Mouse (Mus musculus): ENCODE measurements around the gene Gm17660. TPM values are rescaled to one million over a fixed set of nuclear protein-coding genes. Genes with fewer than 3 reads are reported as not detected.
"Not testable (repeated sequence)": the region's sequence is repeated elsewhere in the genome, so short reads cannot be mapped to it uniquely, and the experiment has no call there.

Gene Gm17660
- total RNA-seq, 1 experiment from 2014 or later: not detected

DNA sequence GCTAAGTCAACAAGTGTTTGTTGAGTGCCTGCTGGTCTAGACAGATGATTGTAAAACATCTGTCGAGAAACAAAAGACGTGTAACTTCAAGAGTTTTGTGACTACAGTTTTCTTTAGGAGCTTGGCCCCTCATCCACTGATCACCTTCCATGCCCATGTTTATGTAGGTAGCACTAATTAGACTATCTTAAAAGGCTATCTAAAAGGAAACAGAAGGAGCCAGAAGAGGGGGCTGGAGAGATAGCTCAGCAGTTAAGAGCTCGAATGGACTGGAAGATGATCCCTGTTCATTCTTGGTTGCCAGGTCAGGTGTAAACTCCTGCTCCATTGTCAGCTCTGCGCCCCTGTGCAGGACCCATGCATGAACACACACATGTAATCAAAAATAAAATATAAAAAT is 29.3 kb downstream of the Gm17660 start:
- ATAC-seq (replicated peaks; ENCODE audit: insufficient number of reproducible peaks, low FRiP score, low TSS enrichment, poor library complexity, severe bottlenecking): no peak

DNA sequence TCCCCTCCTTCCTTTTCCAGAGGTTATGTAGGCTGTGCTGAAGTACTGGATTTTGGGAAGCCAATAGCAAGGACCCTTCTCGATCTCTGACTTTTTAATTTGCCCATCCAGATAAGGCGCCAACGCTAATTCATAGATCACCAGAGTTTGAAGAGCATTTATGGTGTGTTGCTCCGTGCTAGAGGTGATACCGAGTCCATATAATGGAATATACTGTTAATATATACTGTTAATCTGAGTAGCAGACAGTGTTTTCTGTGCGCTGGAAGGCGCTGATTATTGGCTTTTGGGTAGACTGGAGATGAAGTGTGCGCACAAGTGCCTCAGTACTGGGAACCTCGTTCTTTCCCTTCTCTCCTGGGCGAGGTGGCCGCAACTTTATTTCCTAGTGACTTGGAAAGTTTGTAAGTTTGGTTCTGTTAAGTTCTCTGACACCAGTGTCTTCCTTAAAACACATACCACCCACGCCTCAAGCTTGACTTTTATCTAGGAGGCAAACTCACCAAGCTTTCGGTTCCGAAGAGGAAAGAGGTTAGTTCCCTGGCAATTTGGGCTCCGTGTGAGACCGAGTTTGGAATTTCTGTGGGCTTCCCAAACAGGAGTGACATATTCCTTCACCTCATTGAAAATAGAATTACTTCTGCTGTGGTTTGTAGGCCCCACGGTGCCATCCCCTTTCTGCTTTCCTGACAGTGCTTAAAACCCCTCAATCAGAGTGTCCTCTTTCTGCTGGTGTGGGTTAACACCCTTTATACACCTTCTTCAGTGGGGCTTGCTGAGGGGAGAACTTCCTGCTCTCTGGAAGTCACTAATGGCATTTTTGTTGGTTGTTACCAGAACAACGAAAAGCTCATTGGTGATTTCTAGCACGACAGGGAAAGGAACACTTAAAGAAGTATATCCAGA is 30.0 kb downstream of the Gm17660 start:
- ATAC-seq (replicated peaks; ENCODE audit: insufficient number of reproducible peaks, low FRiP score, low TSS enrichment, poor library complexity, severe bottlenecking): no peak

DNA sequence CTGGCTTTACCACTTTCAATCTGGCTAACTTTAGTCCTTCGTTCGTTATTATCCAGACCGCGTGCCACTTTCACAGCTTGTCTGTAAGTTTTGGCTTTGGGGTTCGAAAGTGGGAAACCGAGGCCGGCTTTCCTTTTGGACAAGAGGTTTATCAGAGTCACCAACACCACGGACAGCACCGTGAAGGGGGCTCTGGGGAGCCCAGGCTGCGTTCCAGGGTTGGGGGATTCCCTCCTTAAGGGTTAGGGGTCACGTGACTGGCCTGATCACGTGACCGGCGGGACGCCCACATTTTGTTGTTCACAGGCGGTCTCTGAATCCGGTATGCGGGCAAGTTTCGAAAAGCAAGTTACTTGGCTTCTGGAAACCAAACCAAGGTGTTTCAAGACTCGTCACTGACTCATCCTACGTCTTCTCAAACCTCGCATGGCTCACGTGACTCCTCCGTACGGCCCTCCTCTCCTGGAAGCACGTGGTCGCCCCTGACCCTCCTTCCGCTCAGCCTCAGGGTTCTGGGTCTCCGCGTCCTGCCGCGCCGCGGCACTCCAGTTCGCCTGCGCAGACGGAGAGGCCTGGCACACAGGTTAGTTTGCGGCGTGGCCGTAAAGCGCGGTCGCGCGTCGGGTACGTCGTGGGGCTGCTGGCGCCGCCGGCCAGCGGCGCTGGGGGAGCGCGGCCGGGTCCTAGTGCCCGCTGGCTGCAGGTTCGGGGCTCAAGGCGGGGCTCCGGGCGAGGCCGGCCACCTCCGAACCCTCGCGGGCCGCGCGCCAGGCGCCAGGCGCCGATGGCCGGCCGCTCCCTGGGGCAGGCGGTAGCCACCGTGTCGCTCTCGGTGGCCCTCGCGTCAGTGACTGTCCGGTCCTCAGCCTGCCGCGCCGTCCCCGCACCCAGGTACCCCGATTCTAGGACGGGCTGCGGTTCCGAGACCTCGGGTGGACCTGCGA is 30.9 kb downstream of the Gm17660 start, which contains the start of gene Nudt9:
Nudt9 (plus strand) TSS at position 51 of the 944 bp plus-strand sequence.
- peak; percentile 92 for ATAC-seq (replicated peaks; ENCODE audit: insufficient number of reproducible peaks, low FRiP score, low TSS enrichment, poor library complexity, severe bottlenecking)

DNA sequence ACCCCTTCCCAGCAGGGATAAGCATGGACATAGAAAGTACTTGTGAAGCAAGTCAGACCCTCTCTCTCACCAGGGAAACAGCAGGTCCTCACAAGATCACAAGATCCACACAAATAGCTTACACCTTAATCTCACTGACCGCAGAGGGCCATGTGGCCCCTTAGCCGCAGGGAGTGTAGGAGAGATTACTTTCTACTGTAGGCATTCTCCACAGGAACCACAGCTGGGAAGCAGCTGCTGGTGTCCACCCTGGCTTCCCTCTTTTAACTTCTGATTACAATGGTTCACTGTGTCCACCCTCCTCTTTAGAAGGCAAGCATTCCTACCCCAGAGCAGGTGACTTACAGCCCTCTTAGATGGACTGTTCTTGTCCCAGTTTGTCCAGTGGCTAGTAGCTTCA is 33.7 kb downstream of the Gm17660 start:
- ATAC-seq (replicated peaks; ENCODE audit: insufficient number of reproducible peaks, low FRiP score, low TSS enrichment, poor library complexity, severe bottlenecking): no peak

DNA sequence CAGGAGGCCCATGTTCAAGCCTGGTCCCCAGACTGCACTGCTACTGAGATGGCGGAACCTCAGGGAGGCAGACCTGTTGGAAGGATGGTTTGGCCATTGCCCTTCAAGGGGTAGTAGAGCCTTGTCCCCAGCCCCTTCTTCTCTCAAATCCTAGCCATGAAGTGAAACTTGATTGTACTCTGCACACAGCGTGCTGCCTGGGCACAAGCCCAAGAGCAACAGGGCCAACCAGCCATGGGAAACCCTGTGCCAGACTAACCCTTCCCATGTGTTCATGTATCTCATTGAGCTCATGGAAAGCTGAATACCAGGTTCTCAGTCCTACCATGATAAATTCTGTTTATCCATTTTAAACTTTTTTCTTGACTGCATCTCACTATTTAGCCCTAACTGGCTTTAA is 34.5 kb downstream of the Gm17660 start:
- no peak for ATAC-seq (replicated peaks; ENCODE audit: insufficient number of reproducible peaks, low FRiP score, low TSS enrichment, poor library complexity, severe bottlenecking)

DNA sequence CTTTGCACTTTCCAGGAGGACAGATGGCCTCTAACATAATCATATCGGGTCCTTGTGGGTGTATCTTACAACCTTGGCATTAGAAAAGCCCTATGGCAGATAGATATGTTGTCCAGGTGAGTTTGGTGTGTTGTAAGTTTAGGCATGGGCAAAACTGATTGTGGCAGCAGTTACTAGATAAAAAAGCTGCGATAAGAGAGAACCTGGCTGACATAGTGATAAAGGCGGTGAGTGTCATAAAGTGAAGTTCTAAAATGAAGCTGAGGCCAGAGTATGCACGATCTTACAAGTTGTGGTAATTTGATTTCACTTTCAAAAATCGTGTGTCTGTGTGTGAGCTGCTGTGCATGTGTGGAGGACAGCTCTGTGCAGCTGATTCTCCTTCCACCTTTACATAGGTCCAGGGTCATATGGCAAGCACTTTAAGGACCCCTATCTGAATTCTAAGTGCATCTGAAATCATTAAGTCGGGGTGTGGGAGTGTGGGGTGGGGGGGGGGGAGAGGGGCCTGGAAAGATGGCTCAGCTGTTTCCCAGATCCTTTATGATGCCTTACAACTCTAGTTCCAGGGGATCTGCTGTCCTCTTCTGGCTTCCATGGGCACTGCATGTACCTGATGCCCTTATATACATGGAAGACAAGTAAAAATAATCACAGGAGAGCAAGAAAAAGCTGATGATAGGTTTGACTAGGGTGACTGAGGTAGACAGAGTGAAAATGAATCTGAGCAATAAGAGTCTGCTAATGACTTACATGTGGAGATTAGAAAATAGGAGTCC is 38.1 kb downstream of the Gm17660 start:
- no peak for ATAC-seq (replicated peaks; ENCODE audit: insufficient number of reproducible peaks, low FRiP score, low TSS enrichment, poor library complexity, severe bottlenecking)

DNA sequence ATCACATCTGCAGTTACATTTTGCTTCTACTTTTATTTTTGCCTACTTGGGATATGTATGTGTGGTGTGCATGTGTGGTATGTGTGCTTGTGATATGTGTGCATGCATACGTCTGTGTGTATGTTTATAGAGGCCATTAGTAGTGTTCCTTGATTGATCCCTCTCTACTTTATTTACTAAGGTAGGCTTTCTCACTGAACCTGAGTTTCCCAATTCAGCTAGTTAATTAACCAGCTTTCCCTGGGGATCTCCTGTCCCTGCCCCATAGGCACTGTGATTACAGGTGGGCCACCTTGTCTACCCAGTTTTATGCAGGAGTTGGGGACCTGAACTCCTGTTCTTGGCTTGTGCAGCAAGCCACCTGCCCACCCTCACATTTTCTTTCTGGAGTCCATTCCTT is 40.7 kb downstream of the Gm17660 start:
- no peak for ATAC-seq (replicated peaks; ENCODE audit: insufficient number of reproducible peaks, low FRiP score, low TSS enrichment, poor library complexity, severe bottlenecking)

DNA sequence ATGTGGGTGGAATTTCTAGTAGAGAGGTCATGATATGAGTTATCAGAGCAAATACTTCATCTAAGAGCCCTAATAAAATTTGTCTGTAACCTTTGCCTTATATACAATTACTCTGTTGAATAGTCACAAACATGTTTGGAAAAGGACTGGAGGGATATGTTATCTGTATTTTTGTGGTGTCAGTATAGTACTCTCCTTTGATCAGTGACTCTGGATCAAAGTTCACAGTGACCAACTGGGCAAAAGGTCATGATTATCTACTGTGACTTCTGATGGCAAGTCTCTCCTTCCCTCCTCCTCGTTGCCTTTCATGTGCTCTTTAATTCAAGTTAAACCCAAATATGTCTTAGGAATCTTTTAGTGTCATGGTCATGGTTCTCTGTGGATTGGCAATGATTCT is 41.6 kb downstream of the Gm17660 start:
- ATAC-seq (replicated peaks; ENCODE audit: insufficient number of reproducible peaks, low FRiP score, low TSS enrichment, poor library complexity, severe bottlenecking): no peak

DNA sequence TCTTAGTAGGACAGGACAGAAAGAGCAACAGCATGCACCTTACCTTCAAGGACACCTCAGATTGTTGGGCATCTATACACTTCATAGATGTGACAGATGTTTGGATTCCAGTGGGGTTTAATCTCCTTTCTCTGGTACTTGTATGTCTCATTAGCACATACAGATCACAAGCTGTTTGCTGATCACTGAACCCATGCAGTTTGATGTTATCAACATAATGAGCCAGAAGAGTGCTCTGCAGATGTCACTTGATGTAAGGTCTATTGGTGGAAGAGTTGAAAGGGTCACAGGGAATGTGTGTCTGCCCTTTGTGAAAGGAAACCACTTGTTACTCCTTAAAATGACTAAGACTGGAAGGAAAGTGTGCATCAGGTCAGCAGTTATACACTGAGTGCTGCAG is 42.3 kb downstream of the Gm17660 start:
- no peak for ATAC-seq (replicated peaks; ENCODE audit: insufficient number of reproducible peaks, low FRiP score, low TSS enrichment, poor library complexity, severe bottlenecking)

DNA sequence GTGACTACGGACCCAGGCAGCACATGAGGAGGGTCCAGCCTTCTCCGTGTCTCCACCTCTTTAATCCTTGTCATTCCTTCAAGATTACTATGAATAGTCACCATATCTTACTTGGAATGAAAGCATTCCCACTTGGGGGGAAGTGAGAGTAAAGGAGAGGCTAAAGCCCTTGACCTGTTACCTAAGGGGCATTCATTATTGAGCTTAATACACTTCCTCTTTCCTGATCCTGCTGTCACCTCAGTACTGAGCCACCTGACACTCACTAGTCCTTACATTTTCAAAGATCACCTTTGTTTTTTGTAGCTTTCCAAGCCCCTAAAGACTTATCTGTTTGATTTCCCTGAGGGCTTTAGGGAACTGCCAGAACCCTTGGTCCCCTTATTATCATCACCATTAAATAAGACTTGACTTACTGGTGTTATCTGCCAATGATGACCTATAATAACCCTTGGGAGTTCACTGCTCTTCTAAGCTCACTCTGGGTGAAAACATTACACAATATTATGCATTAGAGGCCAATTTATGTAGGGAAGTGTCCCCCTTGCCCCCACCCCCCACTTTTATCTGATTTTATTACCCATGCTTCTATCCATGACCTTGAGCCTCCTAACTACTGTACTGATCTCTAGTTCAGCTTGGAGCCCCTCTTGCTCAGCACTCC is 44.8 kb downstream of the Gm17660 start:
- no peak for ATAC-seq (replicated peaks; ENCODE audit: insufficient number of reproducible peaks, low FRiP score, low TSS enrichment, poor library complexity, severe bottlenecking)

DNA sequence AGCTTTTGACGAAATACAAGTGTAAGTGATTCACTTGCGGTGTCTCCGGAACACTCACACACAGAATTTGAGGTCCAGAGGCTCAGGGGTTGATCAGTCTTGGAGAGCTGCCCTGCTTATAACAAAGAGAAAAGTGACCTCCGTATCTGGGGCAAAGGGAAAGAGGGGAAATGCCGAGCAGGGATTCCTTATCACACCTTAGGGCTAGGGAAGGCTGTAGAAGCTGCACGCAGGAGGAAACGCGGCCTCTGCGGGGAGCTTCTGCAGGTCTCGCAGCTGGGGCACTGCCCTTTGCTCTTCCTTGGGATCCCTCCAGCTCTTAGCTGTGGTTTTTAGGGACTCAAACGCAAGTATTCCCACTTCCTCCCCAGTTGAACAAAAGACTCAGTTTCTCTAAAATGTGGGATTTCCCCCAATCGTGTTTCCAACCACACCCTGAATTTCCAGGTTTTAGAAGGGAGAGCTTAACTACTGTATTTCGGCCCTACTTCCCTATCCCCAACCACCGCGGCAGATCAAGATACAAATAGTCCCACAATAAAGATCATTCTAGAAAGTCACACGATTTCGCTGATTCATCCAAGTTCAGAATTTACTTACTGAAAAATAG is 52.1 kb downstream of the Gm17660 start:
- ATAC-seq (replicated peaks; ENCODE audit: insufficient number of reproducible peaks, low FRiP score, low TSS enrichment, poor library complexity, severe bottlenecking): no peak

DNA sequence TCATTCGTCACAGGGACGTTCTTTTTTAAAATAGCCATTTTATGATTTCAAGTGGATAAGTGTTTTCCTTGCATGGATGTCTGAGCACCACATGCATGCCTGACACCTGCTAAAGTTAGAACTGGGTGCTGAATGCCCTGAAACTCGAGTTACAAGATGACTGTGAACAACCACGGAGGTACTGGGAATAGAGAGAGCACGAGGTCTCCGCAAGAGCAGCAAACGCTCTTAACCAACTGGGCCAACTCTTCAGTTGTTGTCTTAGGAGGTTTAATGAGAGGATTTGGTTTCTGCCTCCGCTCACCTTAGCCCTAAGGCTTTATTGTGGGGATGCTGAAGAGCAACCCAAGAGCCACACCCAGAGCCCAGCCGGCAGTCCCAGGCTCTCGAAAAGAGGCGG is 52.6 kb downstream of the Gm17660 start:
- no peak for ATAC-seq (replicated peaks; ENCODE audit: insufficient number of reproducible peaks, low FRiP score, low TSS enrichment, poor library complexity, severe bottlenecking)

DNA sequence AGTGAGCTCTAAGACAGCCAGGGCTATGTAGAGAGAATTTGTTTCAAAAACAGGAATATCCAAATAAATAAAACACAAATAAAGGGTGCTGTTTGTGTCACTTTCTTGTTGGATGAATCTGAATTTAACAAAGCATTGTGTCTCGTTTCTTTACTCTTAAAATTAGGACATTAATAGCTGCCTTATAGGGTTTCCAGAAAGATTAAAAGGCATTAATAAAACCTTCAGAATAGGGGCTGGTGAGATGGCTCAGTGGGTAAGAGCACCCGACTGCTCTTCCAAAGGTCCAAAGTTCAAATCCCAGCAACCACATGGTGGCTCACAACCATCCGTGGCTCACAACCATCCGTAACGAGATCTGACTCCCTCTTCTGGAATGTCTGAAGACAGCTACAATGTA is 53.2 kb downstream of the Gm17660 start:
- ATAC-seq (replicated peaks; ENCODE audit: insufficient number of reproducible peaks, low FRiP score, low TSS enrichment, poor library complexity, severe bottlenecking): not testable (repeated sequence)

DNA sequence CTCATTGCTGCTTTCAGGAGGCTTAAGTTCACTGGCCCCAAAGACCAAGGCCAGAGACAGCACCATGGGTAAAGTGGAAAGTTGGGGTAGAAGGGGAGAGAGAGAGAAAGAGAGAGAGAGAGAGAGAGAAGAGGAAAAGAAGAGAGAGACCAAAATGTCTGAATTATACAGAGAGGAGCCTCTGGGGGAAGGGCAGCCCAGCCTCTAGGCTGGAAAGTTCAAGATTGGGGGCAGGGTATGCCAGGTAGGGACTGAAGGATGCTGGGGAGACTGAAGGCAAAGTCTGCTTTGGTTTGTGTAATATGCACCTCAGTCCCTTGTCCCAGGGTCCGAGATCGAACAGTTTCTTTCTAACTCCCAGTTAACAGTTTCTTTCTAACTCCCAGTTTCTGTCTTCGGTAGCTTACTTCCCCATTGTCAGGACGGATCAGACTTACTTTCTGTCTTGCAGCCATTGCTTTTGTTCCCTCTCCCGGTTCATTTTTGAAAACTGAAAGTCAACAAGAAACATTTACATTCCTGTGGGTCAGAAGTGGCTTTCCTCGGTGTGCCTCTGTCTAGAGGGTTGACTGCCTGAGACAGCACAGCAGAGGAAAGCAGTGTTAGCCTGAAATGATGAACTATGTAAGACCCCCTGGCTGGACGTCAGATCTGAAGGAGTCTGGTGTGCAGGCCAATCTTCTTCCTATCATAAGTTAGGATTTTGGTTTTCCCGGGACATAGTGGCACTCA is 54.0 kb downstream of the Gm17660 start:
- ATAC-seq (replicated peaks; ENCODE audit: insufficient number of reproducible peaks, low FRiP score, low TSS enrichment, poor library complexity, severe bottlenecking): no peak

DNA sequence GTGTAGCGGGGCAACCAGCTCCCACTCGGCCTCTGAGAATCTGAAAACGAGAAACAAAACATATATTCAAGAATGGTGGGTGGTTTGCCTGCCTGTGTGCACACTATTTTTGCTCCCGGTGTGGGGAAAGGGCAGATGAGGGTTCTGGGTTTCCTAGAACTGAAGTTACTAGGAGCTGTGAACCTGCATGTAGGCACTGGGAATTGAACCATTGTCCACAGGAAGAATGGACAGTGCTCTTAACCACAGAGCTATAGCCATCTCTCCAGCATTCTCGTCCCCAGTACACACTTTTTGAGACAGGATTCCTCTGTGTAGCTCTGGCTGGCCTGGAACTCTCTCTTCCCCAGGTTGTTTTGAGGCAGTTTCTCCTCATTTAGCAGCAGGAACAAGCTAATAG is 54.9 kb downstream of the Gm17660 start:
- ATAC-seq (replicated peaks; ENCODE audit: insufficient number of reproducible peaks, low FRiP score, low TSS enrichment, poor library complexity, severe bottlenecking): no peak

DNA sequence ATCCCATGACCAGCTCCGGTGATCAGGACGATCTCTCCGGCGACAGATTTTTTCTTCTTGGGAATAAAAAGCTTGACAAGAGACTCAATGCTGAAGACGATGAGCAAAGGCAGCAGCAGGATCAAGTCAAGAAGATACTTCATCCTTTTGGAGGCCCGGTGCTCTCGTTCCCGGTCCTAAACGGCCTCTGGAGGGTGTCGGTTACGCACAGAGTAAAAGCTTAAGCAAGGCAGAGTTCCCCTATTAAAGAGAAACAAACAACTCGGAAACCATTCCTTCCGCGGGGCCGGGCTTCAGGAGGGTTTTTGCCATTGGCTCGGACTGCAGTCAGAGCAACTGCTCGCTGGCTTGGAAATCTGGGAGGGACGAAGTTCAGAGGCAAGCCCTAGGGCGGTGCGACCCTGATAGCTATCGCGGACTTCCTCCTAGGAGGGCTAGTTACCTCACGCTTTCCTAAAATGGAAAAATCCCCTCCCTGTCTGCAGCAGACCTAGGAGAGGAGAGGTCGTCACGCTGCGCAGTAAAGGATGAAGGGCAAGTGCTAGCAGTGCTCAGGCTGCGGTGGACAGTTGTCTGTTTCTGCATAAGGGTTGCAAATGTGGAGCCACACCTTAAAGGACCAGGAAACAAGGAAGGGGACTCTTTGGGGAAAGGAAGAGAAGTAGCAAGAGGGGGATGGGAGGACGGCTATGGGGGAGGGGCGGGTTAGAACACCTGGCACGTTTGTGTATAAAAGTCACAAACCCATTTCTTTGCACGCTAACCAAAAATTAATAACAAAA is 55.6 kb downstream of the Gm17660 start, which contains the start of gene Hsd17b11:
Hsd17b11 (minus strand) TSS at position 323 of the 782 bp plus-strand sequence.
- peak; percentile 77 for ATAC-seq (replicated peaks; ENCODE audit: insufficient number of reproducible peaks, low FRiP score, low TSS enrichment, poor library complexity, severe bottlenecking)

All from monocyte, adult 5-6 weeks (primary cell).